Mouse (Mus musculus): ENCODE data around the gene Acbd6. TPM values are rescaled to one million over a fixed set of nuclear protein-coding genes. Genes with fewer than 3 reads are reported as not detected.

Acbd6 gene
- total and polyA plus RNA-seq, 3 experiments, result 64.4 to 384 (median 74.2) TPM

DNA sequence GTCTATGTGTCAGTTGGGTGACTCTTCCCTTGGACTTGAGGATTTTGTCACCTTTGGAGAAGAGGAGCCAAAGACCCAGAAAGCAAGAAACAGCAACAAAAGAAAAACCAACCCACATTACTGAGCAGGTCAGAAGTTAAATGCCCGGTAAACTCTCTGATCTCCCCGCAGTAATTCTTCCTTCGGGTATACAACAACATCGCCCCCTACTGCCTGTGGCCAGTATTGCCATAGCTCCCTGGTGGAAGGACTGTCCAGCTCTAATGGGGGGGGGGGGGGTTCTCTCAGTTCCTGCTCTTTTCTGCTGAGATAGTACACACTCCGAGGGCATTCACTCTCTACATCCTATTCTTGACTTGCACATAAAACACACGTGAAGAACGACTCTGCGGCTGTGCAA lies 163.5 kb downstream of the Acbd6 start:
- DNase-seq, result peak; percentile 11

DNA sequence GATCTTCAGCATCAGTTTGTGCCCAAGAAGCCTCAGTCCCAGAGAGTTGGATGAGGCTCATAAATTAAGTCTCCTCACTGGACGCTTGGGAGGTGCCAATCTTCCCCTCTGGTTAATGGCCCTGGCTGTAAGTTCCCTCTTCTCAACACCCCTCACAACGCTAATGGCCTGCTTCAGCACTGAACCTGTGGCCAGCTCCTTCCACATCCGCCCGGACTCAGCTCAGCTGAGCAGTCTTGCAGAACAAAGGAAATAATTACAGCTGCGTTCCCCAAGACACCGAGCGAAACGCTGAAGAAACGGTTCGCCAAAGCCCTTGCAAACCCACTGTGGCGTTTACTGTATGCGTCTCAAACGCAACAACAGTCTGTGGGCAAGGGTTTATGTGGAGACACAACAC lies 164.3 kb downstream of the Acbd6 start:
- peak; percentile 26 for DNase-seq

DNA sequence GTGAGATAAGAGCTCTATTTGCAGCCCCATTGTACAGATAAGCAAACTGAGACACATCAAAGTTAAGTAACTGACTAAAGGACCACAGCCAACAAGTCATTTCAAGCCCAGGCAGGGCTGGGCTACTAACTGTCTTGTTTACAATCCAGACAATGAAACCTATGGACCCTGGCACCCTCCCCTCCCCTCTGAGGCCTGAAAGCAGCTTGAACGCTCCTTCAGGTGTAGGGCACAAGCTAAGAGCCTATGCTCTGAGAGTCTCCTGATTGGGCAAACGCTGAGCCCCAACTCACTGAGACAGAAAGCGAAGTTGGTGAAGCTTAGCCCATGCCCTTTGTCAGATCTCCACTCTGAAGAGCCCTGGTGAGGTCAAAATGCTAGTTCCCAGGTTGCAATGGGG lies 166.4 kb downstream of the Acbd6 start:
- DNase-seq, result no peak

DNA sequence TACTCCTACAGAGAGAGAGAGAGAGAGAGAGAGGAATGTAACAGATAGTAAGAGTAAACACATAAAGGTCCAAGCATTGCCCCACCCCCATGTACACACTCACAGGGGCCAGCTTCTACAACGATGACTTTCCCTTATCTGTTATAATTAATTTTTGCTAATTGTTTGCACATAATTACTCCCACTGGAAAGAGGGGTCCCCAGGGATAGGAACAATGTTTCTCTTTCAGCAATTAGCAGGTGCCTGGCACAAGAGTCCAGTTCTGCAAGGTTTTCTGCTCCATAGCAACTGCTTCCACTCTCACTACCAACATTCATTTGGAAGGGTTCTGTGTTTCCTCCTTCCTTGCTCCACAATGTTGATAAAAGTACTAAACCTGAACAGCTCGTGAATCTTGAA lies 168.0 kb downstream of the Acbd6 start:
- no peak for DNase-seq

DNA sequence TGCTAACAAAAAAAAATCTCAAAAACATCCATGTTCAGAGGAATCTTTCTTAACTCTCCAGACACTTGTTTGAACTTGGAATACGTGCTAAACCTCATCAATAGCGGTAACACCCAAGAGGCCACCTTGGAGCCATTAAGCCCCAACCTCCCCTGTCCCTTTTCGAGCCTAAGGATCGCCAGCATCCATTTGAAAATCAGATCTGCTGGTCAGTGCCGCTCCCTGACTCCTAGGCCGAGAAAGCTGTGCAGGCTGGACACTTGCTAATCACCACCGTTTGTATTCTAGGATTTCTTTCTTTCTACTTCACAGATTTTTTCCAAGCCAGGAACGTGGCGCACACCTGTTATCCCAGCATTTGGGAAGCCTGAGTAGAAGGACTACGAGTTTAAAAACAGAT lies 169.9 kb downstream of the Acbd6 start:
- DNase-seq, result no peak

DNA sequence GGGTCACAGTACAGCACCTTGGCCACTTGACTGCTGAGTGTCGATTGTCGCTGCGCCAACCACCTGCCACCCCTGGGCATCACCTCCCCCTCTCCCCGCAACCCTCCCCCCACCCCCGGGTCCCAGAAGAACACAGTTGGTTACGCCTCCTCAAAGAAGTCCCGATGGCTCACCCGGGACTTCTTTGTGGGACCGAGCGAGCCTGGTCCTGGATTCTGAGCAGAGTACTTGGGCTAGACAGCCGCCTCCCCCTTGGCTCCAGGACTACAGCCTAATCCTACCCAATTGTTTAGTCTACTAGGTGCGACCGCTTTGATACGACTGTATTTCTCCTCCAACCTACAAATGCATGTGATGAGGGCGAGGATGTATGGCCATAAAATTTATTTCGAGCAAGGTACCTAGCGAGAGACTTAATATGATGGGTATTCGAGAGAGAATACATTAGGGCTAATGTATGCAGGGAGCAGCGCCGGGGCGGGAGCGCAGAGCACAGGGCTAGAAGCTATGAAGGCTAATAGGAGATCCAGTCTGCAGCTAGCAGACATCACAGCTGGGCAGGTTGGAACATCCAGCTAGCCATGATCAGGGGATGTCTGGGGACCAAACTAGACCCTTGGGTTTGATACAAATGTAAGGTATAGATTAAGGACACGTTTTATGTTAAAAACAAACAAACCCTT lies 171.3 kb downstream of the Acbd6 start:
- no peak for DNase-seq

DNA sequence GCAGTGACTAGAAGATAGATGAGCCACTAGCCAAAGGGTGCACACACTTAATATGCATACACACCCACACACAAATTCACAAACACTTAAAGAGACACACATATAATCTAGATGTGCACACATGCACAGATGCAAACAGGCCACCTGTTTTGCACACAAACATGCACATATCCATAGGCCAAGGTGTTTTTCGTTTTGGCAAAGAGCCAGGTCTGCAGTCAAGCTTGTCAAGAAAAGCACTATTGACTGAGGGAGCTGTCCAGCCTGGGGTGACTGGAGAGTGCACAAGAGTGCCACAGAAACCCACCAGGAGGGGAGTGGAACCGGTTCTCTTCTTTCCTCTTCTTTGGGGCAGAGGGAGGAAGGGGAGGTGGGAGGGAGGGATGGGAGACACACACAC lies 173.2 kb downstream of the Acbd6 start:
- DNase-seq, result no peak

DNA sequence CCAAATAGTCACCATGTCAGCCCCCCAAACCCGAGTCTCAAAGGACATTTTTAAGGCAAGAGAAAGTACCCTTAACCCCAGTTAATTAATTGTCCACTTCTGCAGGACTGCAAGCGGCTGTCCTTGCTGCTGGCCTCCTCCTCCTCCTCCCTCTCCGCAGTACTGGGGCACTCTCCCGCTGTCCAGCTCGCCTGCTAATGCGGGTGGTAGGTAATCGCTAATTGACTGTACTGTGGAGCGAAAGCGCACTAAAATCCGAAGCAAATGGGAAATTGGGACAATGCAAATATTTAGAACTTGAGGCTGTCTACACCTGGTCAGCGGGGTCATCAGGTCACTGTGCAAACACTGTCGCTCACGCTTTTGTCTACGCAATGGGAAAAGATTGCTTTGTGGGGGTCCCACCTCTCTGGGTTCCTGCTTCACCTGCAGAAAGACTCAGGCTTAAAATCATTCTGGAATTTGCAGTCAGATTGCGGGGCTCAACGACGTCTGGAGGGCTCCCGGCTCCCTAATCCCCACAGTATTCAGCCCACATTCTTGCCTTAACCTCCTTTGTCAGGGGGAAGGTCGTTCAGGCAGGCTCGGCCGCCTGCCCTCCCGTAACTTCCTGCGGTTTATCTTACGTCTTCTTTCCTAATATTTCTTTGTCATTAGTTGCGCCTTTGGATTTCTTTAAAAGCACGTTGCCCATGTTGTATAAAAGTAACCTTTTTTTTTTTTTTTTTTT lies 178.3 kb downstream of the Acbd6 start:
- DNase-seq, result no peak

DNA sequence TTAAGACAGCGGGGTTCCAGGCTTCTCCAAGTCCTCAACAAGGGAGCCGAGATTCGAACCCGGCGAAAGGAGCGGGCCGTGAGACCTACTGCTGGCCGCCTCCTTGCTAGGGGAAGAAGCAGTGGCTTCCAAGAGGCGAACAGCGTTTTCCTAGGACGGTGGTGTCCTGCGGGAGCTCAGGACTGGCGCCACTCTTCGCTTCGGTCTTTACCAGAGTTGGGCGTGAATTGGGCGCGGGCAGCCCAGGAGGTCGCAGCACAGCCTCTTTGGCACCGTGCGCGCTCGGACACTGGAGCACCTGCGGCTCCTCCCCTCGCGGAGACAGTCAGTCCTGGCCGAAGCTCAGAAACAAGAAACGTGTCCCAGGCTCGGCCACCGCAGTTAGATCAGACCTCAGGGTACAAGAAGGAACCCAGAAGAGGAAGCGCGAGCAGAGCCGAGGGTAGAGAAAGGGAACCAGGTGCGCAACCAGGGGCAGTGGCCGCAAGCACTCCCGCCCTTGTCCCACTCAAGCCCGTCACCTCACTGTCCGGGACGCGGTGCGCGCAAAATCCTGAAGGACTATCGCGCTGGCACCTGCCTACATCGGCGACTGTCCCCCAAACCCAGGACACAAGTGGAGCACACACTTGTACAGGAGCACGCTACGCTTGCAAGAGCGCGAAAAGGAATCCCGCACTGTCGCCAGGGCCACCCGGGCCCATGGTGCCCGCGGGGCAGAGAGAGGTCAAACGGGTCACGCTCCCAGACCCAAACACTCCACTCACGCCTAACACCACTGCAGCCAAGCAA lies 179.3 kb downstream of the Acbd6 start:
- DNase-seq, result peak; percentile 4

DNA sequence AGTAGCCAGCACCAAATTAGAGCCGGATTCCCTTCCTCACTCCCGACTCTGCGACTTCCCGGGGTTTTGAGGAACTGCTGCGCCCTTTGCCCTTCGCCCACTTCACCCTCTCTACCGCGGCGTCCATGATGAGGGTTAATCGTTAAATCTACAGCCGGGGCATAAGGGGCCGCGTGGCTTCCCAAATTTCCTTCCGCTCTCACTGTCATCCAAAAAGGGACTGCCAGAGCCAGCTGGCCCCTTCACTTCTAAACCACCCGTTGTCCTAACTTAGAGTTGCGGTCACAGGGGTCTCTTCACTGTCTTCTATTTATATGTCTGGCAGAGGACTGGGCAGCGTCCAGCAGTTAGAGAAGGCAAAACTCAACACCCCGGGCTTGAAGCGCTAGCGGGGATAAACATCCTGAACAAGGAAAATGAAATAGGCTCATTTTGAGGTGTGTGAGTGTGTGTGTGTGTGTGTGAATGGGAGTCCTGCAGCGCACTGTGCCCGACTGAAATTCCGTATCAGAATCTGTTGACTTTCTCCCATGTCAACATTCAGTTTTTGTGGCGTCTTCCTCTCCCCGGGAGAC lies 180.0 kb downstream of the Acbd6 start:
- DNase-seq, result no peak

Other genes with a start within 250 kb of the Acbd6 start
- 10 to 100 TPM; 36.4 to 46.6 TPM for gene Xpr1, start 140.7 kb upstream of the Acbd6 start, total RNA-seq (2021)
- 5.1 and 7.5 TPM in 2 replicates for gene Xpr1, start 140.7 kb upstream of the Acbd6 start, polyA plus RNA-seq (2012; rRNA removed)
- gene Lhx4, start 193.6 kb downstream of the Acbd6 start, total RNA-seq (2021), result under 1 TPM in 1 of 2 experiments, not detected in 1; 0.10 TPM
- 0.02 TPM in 1 of 2 replicates, not detected in the other for gene Lhx4, start 193.6 kb downstream of the Acbd6 start, polyA plus RNA-seq (2012; rRNA removed)

All from adrenal gland, adult 2 months (tissue).